Mouse (Mus musculus): ENCODE measurements around the gene Serpina3c. TPM values are rescaled to one million over a fixed set of nuclear protein-coding genes. Genes with fewer than 3 reads are reported as not detected.

Gene Serpina3c
- polyA plus RNA-seq, 1 experiment from 2014 or later, result not detected

- no peak overlapping the region for H3K9ac ChIP-seq (ENCODE audit: low read length)
- peak; percentile 31 for DNase-seq (ENCODE audit: low spot score)
- H3K27ac ChIP-seq (ENCODE audit: low read depth), result no peak overlapping the region
- H3K4me2 ChIP-seq (ENCODE audit: low read length), result no peak overlapping the region
- no peak overlapping the region for H3K4me3 ChIP-seq (ENCODE audit: low read depth, low read length)
- no peaks in the 10 kb centered on the region for H3K4me1 ChIP-seq (replicated peaks; ENCODE audit: control insufficient read depth, insufficient read depth, low read length)
- H3K36me3 ChIP-seq (ENCODE audit: control insufficient read depth, insufficient read depth, low read length), result no peaks in the 10 kb centered on the region
- no peaks in the 10 kb centered on the region for H3K9me3 ChIP-seq (ENCODE audit: control insufficient read depth, low read length)
- WGBS, result 74% methylated on average over 3 of the region's 3 CpGs
- no peak for ATAC-seq (replicated peaks; ENCODE audit: low FRiP score, low TSS enrichment, low read depth)
- H3K27me3 ChIP-seq (replicated peaks; ENCODE audit: control insufficient read depth, insufficient read depth, low read length), result no peaks in the 10 kb centered on the region
Observed at GRCm38 (mm10) chr12:104153041-104153645, 527 bp downstream of the Serpina3c start.

GRCm38 (mm10) chr12:104151989-104152388 is 1.7 kb downstream of the Serpina3c start:
- H3K4me2 ChIP-seq (ENCODE audit: low read length), result no peak overlapping the region
- DNase-seq (ENCODE audit: low spot score), result peak; percentile 0
- no peak overlapping the region for H3K9ac ChIP-seq (ENCODE audit: low read length)
- no peak overlapping the region for H3K27ac ChIP-seq (ENCODE audit: low read depth)
- no peak for ATAC-seq (replicated peaks; ENCODE audit: low FRiP score, low TSS enrichment, low read depth)
- H3K4me1 ChIP-seq (replicated peaks; ENCODE audit: control insufficient read depth, insufficient read depth, low read length), result no peaks in the 10 kb centered on the region
- H3K36me3 ChIP-seq (ENCODE audit: control insufficient read depth, insufficient read depth, low read length), result no peaks in the 10 kb centered on the region
- no peaks in the 10 kb centered on the region for H3K27me3 ChIP-seq (replicated peaks; ENCODE audit: control insufficient read depth, insufficient read depth, low read length)
- 88% methylated on average over 2 of the region's 2 CpGs for WGBS
- H3K4me3 ChIP-seq (ENCODE audit: low read depth, low read length), result no peak overlapping the region
- no peaks in the 10 kb centered on the region for H3K9me3 ChIP-seq (ENCODE audit: control insufficient read depth, low read length)

- Histone ChIP-seq H3K9ac (ENCODE audit: low read length) (no peak overlapping the region), H3K4me3 (ENCODE audit: low read depth, low read length) (no peak overlapping the region), H3K27ac (ENCODE audit: low read depth) (no peak overlapping the region), H3K27me3 (replicated peaks; ENCODE audit: control insufficient read depth, insufficient read depth, low read length) (no peaks in the 10 kb centered on the region), H3K4me1 (replicated peaks; ENCODE audit: control insufficient read depth, insufficient read depth, low read length) (no peaks in the 10 kb centered on the region), H3K4me2 (ENCODE audit: low read length) (no peak overlapping the region), H3K9me3 (ENCODE audit: control insufficient read depth, low read length) (no peaks in the 10 kb centered on the region), H3K36me3 (ENCODE audit: control insufficient read depth, insufficient read depth, low read length) (no peaks in the 10 kb centered on the region)
- 86% methylated on average over 2 of the region's 2 CpGs for WGBS
- ATAC-seq (replicated peaks; ENCODE audit: low FRiP score, low TSS enrichment, low read depth) (no peak), DNase-seq (ENCODE audit: low spot score) (no peak)
Observed at GRCm38 (mm10) chr12:104145571-104145970, 8.1 kb downstream of the Serpina3c start.

GRCm38 (mm10) chr12:104143286-104143685 is 10.4 kb downstream of the Serpina3c start:
- Histone ChIP-seq H3K4me1 (replicated peaks; ENCODE audit: control insufficient read depth, insufficient read depth, low read length) (no peaks in the 10 kb centered on the region), H3K27me3 (replicated peaks; ENCODE audit: control insufficient read depth, insufficient read depth, low read length) (no peaks in the 10 kb centered on the region), H3K9me3 (ENCODE audit: control insufficient read depth, low read length) (no peaks in the 10 kb centered on the region), H3K4me2 (ENCODE audit: low read length) (no peak overlapping the region), H3K9ac (ENCODE audit: low read length) (no peak overlapping the region), H3K4me3 (ENCODE audit: low read depth, low read length) (no peak overlapping the region), H3K36me3 (ENCODE audit: control insufficient read depth, insufficient read depth, low read length) (no peaks in the 10 kb centered on the region), H3K27ac (ENCODE audit: low read depth) (no peak overlapping the region)
- ATAC-seq (replicated peaks; ENCODE audit: low FRiP score, low TSS enrichment, low read depth) (no peak), DNase-seq (ENCODE audit: low spot score) (no peak)
- 46% methylated on average over 1 of the region's 1 CpGs for WGBS

GRCm38 (mm10) chr12:104142427-104142826 is 11.2 kb downstream of the Serpina3c start:
- no peak for ATAC-seq (replicated peaks; ENCODE audit: low FRiP score, low TSS enrichment, low read depth)
- H3K4me1 ChIP-seq (replicated peaks; ENCODE audit: control insufficient read depth, insufficient read depth, low read length), result no peaks in the 10 kb centered on the region
- H3K36me3 ChIP-seq (ENCODE audit: control insufficient read depth, insufficient read depth, low read length), result no peaks in the 10 kb centered on the region
- no peak for DNase-seq (ENCODE audit: low spot score)
- WGBS, result 20% methylated on average over 1 of the region's 1 CpGs
- no peak overlapping the region for H3K4me3 ChIP-seq (ENCODE audit: low read depth, low read length)
- H3K4me2 ChIP-seq (ENCODE audit: low read length), result no peak overlapping the region
- H3K27me3 ChIP-seq (replicated peaks; ENCODE audit: control insufficient read depth, insufficient read depth, low read length), result no peaks in the 10 kb centered on the region
- no peak overlapping the region for H3K27ac ChIP-seq (ENCODE audit: low read depth)
- H3K9ac ChIP-seq (ENCODE audit: low read length), result no peak overlapping the region
- no peaks in the 10 kb centered on the region for H3K9me3 ChIP-seq (ENCODE audit: control insufficient read depth, low read length)

- H3K9me3 ChIP-seq (ENCODE audit: control insufficient read depth, low read length), result no peaks in the 10 kb centered on the region
- H3K27me3 ChIP-seq (replicated peaks; ENCODE audit: control insufficient read depth, insufficient read depth, low read length), result no peaks in the 10 kb centered on the region
- H3K4me1 ChIP-seq (replicated peaks; ENCODE audit: control insufficient read depth, insufficient read depth, low read length), result no peaks in the 10 kb centered on the region
- no peaks in the 10 kb centered on the region for H3K36me3 ChIP-seq (ENCODE audit: control insufficient read depth, insufficient read depth, low read length)
- ATAC-seq (replicated peaks; ENCODE audit: low FRiP score, low TSS enrichment, low read depth), result no peak
- H3K27ac ChIP-seq (ENCODE audit: low read depth), result no peak overlapping the region
- no peak overlapping the region for H3K9ac ChIP-seq (ENCODE audit: low read length)
- no peak for DNase-seq (ENCODE audit: low spot score)
- no peak overlapping the region for H3K4me3 ChIP-seq (ENCODE audit: low read depth, low read length)
- 80% methylated on average over 1 of the region's 1 CpGs for WGBS
- no peak overlapping the region for H3K4me2 ChIP-seq (ENCODE audit: low read length)
Observed at GRCm38 (mm10) chr12:104141506-104141905, 12.2 kb downstream of the Serpina3c start.

- no peak overlapping the region for H3K27ac ChIP-seq (ENCODE audit: low read depth)
- H3K4me3 ChIP-seq (ENCODE audit: low read depth, low read length), result no peak overlapping the region
- H3K4me1 ChIP-seq (replicated peaks; ENCODE audit: control insufficient read depth, insufficient read depth, low read length), result no peaks in the 10 kb centered on the region
- ATAC-seq (replicated peaks; ENCODE audit: low FRiP score, low TSS enrichment, low read depth) (no peak), DNase-seq (ENCODE audit: low spot score) (peak; percentile 47)
- H3K4me2 ChIP-seq (ENCODE audit: low read length), result no peak overlapping the region
- no peaks in the 10 kb centered on the region for H3K36me3 ChIP-seq (ENCODE audit: control insufficient read depth, insufficient read depth, low read length)
- H3K9ac ChIP-seq (ENCODE audit: low read length), result no peak overlapping the region
- 94% methylated on average over 4 of the region's 4 CpGs for WGBS
- H3K9me3 ChIP-seq (ENCODE audit: control insufficient read depth, low read length), result no peaks in the 10 kb centered on the region
- H3K27me3 ChIP-seq (replicated peaks; ENCODE audit: control insufficient read depth, insufficient read depth, low read length), result no peaks in the 10 kb centered on the region
Observed at GRCm38 (mm10) chr12:104140543-104141103, 13.0 kb downstream of the Serpina3c start.

GRCm38 (mm10) chr12:104138216-104138615 is 15.5 kb downstream of the Serpina3c start:
- DNase-seq (ENCODE audit: low spot score) (peak; percentile 36), ATAC-seq (replicated peaks; ENCODE audit: low FRiP score, low TSS enrichment, low read depth) (no peak)
- H3K27me3 ChIP-seq (replicated peaks; ENCODE audit: control insufficient read depth, insufficient read depth, low read length), result no peaks in the 10 kb centered on the region
- H3K9me3 ChIP-seq (ENCODE audit: control insufficient read depth, low read length), result no peaks in the 10 kb centered on the region
- no peaks in the 10 kb centered on the region for H3K36me3 ChIP-seq (ENCODE audit: control insufficient read depth, insufficient read depth, low read length)
- H3K9ac ChIP-seq (ENCODE audit: low read length), result no peak overlapping the region
- no peak overlapping the region for H3K27ac ChIP-seq (ENCODE audit: low read depth)
- no peak overlapping the region for H3K4me2 ChIP-seq (ENCODE audit: low read length)
- no peak overlapping the region for H3K4me3 ChIP-seq (ENCODE audit: low read depth, low read length)
- no peaks in the 10 kb centered on the region for H3K4me1 ChIP-seq (replicated peaks; ENCODE audit: control insufficient read depth, insufficient read depth, low read length)
- 79% methylated on average over 2 of the region's 2 CpGs for WGBS

- H3K27me3 ChIP-seq (replicated peaks; ENCODE audit: control insufficient read depth, insufficient read depth, low read length), result no peaks in the 10 kb centered on the region
- no peak overlapping the region for H3K9ac ChIP-seq (ENCODE audit: low read length)
- H3K36me3 ChIP-seq (ENCODE audit: control insufficient read depth, insufficient read depth, low read length), result no peaks in the 10 kb centered on the region
- ATAC-seq (replicated peaks; ENCODE audit: low FRiP score, low TSS enrichment, low read depth) (no peak), DNase-seq (ENCODE audit: low spot score) (no peak)
- no peaks in the 10 kb centered on the region for H3K9me3 ChIP-seq (ENCODE audit: control insufficient read depth, low read length)
- H3K4me2 ChIP-seq (ENCODE audit: low read length), result no peak overlapping the region
- H3K4me1 ChIP-seq (replicated peaks; ENCODE audit: control insufficient read depth, insufficient read depth, low read length), result no peaks in the 10 kb centered on the region
- H3K27ac ChIP-seq (ENCODE audit: low read depth), result no peak overlapping the region
- H3K4me3 ChIP-seq (ENCODE audit: low read depth, low read length), result no peak overlapping the region
Observed at GRCm38 (mm10) chr12:104131041-104131440, 22.6 kb downstream of the Serpina3c start.
